Mouse (Mus musculus): Measurements from ENCODE around the gene Khdc1b. TPM values are rescaled to one million over a fixed set of nuclear protein-coding genes. Genes with fewer than 3 reads are reported as not detected.
A peak's percentile ranks its signal among the peaks of the same experiment; 100 is the strongest.
"Not testable (repeated sequence)": the region's sequence is repeated elsewhere in the genome, so short reads cannot be mapped to it uniquely, and the experiment has no call there.

Gene Khdc1b
- not detected for total RNA-seq (2021)

DNA sequence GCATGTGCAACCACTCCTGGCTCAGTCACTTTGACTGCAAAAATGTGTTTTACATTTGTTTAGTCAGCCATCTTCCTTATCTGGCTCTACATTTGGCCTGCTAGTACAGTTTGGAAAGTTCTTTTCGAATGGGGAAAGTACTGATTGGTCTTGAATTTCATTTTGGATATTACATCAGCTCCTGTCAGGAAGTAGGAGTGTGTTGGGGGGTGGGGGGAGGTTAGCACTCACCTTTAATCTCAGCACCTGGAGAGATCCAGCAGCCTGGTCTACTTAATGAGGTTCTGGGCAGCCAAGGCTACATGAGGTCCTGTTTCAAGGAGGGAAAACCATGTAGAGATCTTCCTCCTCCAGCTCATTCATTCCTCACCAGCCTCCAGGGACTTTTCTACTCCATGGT is at the start of gene Khdc1b:
TSS of gene Khdc1b (plus strand) at position 301 of the 400 bp plus-strand sequence.
- no peak for DNase-seq (ENCODE audit: extremely low spot score in 1 of 2, low spot score in 1 of 2)

DNA sequence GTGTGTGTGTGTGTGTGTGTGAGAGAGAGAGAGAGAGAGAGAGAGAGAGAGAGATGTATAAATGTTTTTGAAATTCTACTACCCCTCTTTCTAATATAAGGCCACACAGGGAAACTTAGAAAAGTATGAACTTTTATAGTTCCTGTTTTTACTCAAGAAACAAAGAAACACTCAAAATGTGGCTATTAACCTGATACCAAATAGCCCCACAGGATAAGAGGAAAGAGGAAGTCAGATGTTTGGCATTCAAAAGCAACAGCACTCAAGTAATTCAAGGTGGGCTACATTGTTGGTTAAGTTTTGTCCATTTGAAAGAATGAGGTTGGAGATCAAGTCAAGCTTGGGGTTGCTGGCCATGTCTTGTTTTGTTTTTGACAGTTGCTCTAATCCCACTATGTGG is 47.5 kb upstream of the Khdc1b start:
- no peak for DNase-seq (ENCODE audit: extremely low spot score in 1 of 2, low spot score in 1 of 2)

DNA sequence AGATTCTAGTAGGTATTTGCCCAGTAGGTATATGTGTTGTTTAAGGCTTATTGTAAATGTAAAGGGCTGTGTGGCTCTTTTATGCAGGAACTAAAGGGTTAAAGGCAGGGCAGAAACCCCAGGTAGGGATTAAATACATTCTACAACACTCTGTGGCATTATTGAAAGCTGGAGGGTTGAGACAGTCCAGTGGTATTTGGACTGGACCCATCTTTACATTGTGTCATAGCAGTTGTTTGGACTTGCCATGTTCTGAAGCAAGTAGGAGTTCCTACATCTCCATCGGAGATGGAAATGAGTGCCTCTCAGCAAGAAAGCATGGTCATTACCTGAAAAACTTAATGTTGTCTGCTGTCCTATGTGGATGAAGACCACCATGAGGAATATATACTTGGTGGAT is 42.6 kb upstream of the Khdc1b start:
- no peak for DNase-seq (ENCODE audit: extremely low spot score in 1 of 2, low spot score in 1 of 2)

DNA sequence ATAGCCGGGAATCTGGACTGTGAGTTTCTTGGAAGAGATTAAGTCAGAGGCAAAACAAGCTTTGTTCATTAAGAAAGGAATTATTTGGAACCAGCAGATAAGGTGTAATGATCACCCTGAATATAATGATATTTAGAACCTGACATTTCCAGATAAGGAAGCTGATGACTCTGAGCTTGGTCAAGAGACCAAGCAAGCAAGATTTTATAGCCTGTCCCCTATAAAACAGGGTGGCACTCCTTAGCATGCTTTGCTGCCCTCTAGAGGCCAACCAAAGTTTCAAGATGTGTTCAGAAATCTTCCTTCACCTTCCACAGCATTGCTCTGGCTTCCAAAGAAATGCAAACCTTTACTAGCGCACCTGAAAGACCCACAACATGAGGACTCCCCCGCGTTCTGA is 39.1 kb upstream of the Khdc1b start:
- peak; percentile 18 to 63 for DNase-seq (ENCODE audit: extremely low spot score in 1 of 2, low spot score in 1 of 2)

DNA sequence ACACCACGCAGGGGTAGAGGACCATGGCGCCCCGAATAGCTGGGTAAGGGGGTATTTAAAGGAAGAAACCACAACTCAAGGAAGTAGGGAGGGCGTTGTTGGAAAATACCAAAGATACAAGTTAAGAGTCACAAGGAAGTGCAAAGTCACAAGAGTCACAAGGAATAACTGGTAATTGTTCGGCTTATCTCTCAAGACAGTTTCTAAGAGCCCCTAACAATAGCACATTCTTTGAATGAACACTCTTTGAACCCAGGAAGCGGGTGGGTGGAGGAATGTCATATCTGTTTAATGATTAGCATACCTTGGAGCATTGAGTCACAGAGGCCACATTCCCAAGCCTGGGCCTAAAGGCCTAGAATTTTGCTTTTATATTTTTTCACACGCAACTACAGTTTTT is 38.6 kb upstream of the Khdc1b start:
- not testable (repeated sequence) for DNase-seq (ENCODE audit: extremely low spot score in 1 of 2, low spot score in 1 of 2)

DNA sequence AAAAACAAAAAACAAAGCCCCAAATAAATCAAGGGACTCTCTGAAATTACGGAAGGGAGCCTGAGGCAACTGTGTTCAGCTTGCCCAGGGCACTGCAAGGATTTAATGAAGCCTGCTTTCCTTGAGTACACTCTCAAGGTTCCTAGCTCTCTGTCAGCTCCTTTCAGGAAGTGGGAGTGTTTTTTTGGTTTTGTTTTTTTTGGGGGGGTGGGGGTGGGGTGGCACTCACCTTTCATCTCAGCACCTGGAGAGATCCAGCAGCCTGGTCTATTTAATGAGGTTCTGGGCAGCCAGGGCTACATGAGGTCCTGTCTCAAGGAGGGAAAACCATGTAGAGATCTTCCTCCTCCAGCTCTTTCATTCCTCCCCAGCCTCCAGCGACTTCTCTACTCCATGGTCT is 34.0 kb upstream of the Khdc1b start, which contains the start of gene Khdc1a:
TSS of gene Khdc1a (plus strand) at position 301 of the 400 bp plus-strand sequence.
- DNase-seq (ENCODE audit: extremely low spot score in 1 of 2, low spot score in 1 of 2), result no peak

DNA sequence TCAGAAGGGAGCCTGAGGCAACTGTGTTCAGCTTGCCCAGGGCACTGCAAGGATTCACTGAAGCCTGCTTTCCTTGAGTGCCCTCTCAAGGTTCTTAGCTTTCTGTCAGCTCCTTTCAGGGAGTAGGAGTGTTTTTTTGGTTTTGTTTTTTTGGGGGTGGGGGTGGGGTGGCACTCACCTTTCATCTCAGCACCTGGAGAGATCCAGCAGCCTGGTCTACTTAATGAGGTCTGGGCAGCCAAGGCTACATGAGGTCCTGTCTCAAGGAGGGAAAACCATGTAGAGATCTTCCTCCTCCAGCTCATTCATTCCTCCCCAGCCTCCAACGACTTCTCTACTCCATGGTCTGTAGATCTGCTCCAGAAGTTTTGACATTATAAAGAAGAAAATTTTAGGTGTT is 15.3 kb upstream of the Khdc1b start, which contains the start of gene Khdc1c:
TSS of gene Khdc1c (plus strand) at position 301 of the 400 bp plus-strand sequence.
- DNase-seq (ENCODE audit: extremely low spot score in 1 of 2, low spot score in 1 of 2), result not testable (repeated sequence)

DNA sequence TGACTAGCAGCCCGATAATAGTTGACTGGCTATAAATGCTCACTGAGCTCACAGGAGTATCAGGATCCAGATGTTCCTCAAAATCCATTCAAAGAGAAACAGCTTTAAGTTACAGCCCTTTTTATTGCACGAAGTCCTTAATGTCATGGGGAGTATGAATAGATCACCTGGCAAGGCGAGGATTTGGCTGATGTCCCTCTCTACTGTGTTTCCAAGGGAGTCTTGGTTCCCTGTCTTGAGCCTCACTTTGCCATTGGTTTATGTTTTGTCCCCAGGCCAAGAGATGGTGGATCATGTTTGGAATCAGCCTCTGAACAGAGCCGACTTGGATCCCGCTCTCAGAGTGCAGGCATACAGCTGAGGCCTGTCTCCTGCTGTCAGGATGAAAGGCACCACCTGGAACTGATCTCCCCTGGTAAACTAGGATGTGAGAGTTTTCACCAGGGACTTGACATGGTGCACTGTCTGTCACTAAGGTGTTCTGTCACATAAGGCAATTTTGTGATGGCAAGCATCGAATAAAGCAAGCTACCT is 7.8 kb downstream of the Khdc1b start:
- no peak for DNase-seq (ENCODE audit: extremely low spot score in 1 of 2, low spot score in 1 of 2)

DNA sequence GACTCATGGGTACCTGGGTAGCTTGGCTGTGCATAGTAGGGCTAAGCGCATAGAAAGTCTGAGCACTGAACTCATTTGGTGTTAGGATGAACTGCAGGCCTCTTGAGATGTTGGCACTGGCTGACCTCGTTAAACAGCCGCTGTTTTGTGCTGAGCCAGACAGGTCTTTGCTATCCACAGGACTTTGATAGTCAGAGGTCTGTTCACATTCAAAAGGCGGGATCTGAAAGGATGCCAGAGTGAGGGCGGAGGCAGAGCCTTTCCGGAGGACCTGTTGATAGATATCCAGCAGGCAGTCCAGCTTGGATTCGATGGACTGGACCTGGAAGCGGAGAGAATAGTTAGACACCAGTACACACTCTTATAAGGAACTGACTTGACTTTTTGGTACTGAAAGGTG is 19.4 kb downstream of the Khdc1b start:
- DNase-seq (ENCODE audit: extremely low spot score in 1 of 2, low spot score in 1 of 2), result no peak

DNA sequence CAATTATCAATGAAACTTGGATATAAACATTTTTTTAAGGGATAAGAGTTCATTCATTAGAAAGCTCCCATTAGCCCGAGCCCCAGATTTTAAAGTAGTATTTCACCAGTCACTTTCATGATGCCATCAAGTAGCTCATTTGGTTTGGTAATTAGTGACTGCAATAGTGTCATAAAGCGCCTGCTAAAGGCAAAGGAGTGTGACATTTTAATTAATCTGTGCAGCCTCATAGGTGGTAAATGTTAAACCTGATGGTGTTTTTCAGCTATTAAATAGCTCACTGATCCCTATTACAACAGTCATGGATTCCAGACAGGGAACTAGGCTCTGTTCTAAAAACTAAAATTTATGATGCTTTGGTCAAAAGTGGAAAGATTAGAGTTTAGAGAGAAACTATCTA is 23.9 kb downstream of the Khdc1b start:
- no peak for DNase-seq (ENCODE audit: extremely low spot score in 1 of 2, low spot score in 1 of 2)

DNA sequence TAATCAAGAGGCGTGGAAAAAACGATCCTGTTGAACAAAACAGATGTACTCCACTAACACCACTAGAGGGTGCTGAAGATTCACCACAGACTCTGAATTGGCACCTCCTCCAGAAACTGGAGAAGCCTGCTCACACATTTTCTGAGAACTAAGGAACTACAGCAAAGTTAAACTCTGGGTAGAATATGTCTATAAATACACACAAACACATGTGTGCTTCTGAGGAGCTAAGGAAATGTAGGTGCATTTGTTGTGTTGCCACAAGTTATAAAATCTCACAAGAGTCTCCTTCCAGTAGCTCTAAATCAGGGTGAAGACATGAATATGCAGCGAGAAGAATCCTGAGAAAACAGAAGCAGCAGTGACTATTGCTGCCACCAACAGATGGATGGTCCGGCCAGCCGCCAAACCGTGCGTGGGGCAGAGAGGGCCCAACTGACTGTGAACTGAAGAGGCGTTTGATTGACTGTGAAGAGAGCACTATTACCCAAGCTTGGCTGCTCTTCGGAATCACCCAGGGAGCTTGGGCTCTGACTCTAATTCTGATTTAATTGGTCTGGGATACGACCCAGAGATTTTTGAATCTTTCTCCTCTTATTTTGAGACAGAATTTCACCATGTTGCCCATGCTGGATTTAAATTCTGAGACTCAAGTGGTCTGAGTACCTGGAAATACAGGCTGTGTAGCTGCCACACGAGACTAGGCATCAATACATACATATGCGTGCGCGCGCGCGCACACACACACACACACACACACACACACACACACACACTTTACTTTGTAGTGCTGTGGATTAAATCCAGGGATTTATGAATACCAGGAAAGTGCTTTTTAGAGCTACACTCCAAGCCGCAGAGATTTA is 28.2 kb downstream of the Khdc1b start:
- peak; percentile 36 to 62 for DNase-seq (ENCODE audit: extremely low spot score in 1 of 2, low spot score in 1 of 2)

DNA sequence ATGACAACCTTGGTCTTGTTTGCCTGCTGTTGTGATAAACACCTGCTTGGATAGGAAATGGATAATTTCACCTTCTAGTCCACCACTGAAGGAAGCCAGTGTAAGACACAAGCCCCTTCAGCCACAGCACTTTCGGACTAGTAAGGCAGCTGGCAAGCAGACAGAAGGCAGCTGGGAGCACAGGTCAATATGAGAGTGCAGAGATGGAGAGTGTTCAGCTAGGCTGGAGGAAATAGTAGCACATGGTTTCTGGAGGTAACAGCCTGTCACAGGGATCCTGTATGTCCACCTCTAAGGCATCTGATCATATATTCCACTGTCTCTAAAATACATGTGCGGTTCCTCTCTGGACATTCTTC is 28.8 kb downstream of the Khdc1b start:
- DNase-seq (ENCODE audit: extremely low spot score in 1 of 2, low spot score in 1 of 2), result no peak

DNA sequence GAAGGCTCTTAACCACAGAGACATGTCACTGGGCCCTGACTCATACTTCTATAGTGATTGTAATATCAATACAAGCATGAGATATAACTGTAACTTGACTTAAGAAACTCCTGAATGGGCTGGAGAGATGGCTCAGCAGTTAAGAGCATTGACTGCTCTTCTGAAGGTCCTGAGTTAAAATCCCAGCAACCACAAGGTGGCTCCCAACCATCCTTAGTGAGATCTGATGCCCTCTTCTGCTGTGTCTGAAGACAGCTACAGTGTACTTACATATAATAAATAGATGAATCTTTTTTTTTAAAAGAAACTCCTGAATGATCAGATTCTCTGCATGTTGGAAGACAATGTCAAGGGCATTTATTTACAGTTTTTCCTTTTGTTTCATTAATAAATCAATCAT is 36.0 kb downstream of the Khdc1b start:
- peak in 1 of 2 experiments; percentile 37 for DNase-seq (ENCODE audit: extremely low spot score in 1 of 2, low spot score in 1 of 2)

DNA sequence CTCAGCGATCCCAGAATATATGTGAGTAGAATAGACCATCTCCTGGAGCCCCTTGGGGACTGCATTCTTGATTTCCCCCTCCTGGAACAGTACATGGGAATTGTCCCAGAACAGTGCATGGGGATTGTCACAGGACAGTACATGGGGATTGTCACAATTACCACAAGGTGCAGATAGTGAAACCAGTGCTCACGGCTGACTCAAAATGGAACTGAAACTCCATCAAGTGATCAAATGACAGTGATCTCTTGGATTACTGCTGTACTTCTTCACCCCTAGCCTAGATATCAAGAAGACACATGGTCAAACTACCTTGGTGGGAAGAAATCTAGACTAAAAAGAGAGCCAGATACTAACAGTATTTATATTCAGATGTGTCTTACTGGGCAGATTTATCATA is 42.3 kb downstream of the Khdc1b start:
- DNase-seq (ENCODE audit: extremely low spot score in 1 of 2, low spot score in 1 of 2), result no peak

DNA sequence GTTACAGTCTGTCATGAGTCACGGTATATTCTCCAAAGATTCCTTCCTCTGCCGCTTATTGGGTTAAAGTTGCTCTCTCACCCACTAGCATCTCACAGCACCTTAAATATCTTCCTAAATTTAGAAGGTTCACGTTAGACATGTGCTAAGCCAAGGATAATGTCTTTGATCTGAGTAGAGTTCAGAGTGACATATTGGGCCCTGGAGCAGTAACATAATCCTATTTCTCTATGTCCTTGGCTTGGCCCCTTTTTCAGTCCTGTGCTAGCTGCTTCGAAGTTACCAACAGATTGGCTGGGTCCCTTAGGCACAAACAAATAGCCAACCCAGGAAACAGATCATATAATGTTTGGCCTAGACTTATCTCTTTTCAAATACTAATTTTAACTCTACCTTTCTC is 44.7 kb downstream of the Khdc1b start:
- DNase-seq (ENCODE audit: extremely low spot score in 1 of 2, low spot score in 1 of 2), result no peak

DNA sequence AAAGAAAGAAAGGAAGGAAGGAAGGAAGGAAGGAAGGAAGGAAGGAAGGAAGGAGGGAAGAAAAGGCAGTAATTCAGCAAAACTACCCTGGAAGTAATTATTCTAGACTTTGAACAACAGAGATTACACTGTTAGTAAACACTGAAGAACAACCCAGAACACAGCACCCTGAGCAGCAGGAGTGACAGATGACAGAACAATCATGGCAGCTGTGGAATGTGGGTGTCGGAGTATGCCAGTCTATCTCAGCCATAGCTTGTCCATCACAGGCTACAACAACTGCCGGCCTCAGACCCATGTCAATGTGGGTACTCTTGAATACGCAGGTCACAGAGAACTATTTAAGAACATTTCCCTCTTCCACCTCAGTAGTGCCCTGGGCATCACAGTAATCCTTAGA is 48.3 kb downstream of the Khdc1b start:
- peak in 1 of 2 experiments; percentile 40 for DNase-seq (ENCODE audit: extremely low spot score in 1 of 2, low spot score in 1 of 2)

DNA sequence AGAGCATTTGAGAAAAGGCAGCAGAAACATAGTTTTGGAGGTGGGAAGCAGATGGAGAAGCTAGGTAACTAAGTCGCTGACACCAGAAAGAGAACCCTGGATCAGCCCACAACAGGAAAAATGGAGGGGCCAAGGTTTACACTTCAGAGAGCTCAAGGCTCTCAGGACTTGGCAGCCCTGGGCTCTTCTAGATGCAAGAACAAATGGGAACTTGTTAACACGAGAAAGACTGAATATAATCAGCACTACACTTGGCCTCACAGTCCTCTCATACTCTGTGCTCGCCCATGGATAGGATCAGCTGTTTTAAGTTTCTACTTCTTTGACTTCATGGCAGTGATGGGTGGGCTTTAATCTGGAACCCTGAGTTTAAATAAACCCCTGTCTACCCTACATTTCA is 51.5 kb downstream of the Khdc1b start:
- DNase-seq (ENCODE audit: extremely low spot score in 1 of 2, low spot score in 1 of 2), result no peak

Other genes with a start within 250 kb of the Khdc1b start
- gene Tmem14a, start 165.0 kb upstream of the Khdc1b start, total RNA-seq (2021), result 10 to 100 TPM; 26.3 to 26.8 TPM
- gene Gsta3, start 143.0 kb upstream of the Khdc1b start, total RNA-seq (2021), result 1 to 10 TPM in 1 of 2 experiments, under 1 TPM in 1; 0.92 to 1.1 TPM
- gene Khdc1a, start 33.9 kb upstream of the Khdc1b start, total RNA-seq (2021), result not detected
- not detected for gene Khdc1c, start 15.2 kb upstream of the Khdc1b start, total RNA-seq (2021)